Mouse (Mus musculus): ENCODE results near the gene Acss2. TPM values are rescaled to one million over a fixed set of nuclear protein-coding genes. Genes with fewer than 3 reads are reported as not detected.

The Acss2 gene
- total RNA-seq, 1 experiment from 2014 or later = 24.4 TPM

DNA sequence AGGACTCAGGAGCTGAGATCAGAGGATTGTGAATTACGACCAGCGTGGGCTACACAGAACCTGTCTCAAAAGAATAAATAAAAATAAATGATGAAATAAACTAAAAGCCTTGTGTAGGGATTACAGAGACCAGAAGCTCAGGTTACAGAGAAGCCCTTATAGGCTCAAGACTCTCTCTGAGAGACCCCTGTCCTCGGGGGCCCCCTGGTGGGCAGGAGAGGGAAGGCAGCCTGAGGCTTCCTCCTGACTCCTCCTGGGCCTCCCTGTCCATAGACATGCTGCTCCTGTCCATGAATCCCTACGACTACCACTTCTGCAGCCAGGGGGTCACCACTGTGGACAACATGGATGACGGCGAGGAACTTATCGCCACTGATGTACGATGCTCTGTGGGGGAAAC lies 102.1 kb downstream of the Acss2 start:
- peak; percentile 67 for ATAC-seq (ENCODE audit: extremely low read depth, insufficient number of reproducible peaks, low FRiP score, poor library complexity, severe bottlenecking)

- ATAC-seq (ENCODE audit: extremely low read depth, insufficient number of reproducible peaks, low FRiP score, poor library complexity, severe bottlenecking) = no peak
Measured at GRCm38 (mm10) chr2:155622606-155623005, 104.9 kb downstream of the Acss2 start.

DNA sequence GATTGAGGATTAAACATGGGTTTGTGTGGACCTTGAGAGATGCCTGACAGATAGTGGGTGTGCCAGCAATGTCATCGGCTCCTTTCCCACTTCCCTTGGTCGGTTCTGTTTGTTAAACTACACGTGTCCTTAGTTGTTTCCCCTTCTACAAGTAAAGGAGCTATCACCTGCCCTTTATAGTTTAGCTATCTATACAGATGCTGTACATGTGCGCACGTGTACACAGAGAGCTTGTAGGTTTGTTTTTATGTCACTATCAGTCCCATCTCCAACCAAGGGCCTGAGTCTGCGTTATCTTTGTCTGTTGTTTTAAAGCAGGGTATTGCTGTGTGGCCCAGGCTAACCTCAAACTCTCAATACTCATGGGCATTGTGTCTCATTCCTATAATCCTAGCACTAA lies 106.2 kb downstream of the Acss2 start:
- no peak for ATAC-seq (ENCODE audit: extremely low read depth, insufficient number of reproducible peaks, low FRiP score, poor library complexity, severe bottlenecking)

DNA sequence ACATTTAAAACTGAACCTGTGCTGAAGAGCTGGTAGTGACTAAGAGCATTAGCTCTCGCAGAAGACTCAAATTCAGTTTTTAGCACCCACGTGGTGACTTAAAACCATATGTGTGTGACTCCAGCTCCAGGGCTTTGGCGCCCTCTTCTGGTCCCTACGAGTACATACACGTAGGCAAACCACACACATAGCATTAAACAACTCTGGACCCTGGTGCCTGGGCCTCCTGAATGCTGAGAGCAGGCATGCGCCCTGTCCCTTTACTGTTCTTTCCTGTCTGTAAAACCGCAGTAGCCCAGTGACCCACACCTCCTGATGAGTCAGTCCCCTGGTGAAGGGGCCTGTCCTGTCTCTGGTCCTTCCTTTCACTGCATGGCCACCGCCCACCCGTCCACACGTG lies 107.0 kb downstream of the Acss2 start:
- peak; percentile 35; the same call in 1 of the 2 replicates for ATAC-seq (ENCODE audit: extremely low read depth, insufficient number of reproducible peaks, low FRiP score, poor library complexity, severe bottlenecking)

DNA sequence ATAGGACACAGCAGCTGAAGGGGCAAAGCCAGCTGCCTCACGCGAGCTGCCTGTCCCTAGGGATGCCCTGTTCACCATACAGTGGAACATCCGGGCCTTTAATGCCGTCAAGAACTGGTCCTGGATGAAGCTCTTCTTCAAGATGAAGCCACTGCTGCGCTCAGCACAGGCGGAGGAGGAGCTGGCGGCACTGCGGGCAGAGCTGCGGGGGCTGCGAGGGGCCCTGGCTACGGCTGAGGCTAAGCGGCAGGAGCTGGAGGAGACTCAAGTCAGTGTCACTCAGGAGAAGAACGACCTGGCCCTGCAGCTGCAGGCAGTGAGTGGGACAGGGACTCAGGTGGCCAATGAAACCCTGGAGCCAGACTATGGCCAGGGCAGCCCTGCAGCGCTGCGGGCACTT lies 108.5 kb downstream of the Acss2 start:
- ATAC-seq (ENCODE audit: extremely low read depth, insufficient number of reproducible peaks, low FRiP score, poor library complexity, severe bottlenecking) = no peak

- ATAC-seq (ENCODE audit: extremely low read depth, insufficient number of reproducible peaks, low FRiP score, poor library complexity, severe bottlenecking) = peak; percentile 54; the same call in 1 of the 2 replicates
Measured at GRCm38 (mm10) chr2:155627030-155627738, 109.4 kb downstream of the Acss2 start.

DNA sequence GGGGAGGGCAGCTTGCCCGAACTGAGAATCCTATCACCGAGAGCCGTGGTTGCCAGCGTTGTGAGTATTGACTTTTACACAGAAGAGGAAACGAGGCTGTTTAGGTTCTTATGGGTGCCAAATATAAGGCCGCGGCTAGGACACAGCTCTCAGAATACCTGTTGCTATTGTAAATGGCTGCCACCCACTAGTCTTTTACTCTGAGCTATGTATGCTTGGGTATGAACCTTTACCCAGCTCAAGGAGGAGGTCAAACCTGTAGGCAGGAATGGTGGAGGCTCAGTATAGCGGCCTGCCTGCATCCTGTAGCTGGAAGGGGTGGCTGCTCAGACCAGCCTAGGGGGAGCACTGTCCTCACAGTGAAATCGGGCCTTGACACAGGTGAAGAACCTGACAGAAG lies 110.4 kb downstream of the Acss2 start:
- ATAC-seq (ENCODE audit: extremely low read depth, insufficient number of reproducible peaks, low FRiP score, poor library complexity, severe bottlenecking) = no peak

- no peak for ATAC-seq (ENCODE audit: extremely low read depth, insufficient number of reproducible peaks, low FRiP score, poor library complexity, severe bottlenecking)
Measured at GRCm38 (mm10) chr2:155628519-155628918, 110.8 kb downstream of the Acss2 start.

DNA sequence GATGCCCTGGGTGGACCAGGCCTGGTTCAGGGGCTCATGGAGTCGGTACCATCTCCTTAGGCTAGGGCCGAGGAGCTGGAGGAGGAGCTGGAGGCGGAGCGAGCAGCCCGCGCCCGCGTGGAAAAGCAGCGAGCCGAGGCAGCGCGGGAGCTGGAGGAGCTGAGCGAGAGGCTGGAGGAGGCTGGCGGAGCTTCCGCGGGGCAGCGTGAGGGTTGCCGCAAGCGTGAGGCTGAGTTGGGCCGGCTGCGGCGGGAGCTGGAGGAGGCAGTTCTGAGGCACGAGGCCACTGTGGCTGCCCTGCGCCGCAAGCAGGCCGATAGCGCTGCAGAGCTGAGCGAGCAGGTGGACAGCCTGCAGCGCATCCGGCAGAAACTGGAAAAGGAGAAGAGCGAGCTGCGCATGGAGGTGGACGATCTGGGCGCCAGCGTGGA lies 111.5 kb downstream of the Acss2 start:
- no peak for ATAC-seq (ENCODE audit: extremely low read depth, insufficient number of reproducible peaks, low FRiP score, poor library complexity, severe bottlenecking)

DNA sequence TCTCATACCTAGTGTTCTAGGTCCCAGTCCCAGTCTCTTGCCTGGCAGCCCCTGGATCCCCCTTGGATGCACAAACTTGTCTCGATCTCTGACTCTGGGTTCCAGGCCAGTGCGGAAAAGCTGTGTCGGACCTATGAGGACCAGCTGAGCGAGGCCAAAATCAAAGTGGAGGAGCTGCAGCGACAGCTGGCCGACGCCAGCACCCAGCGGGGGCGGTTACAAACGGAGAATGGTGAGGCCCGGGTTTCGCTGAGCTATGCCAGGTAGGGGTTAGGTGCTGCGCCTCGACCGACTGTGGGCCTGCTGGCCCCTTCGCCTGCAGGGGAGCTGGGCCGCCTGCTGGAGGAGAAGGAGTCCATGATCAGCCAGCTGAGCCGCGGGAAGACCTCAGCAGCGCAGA lies 112.4 kb downstream of the Acss2 start:
- ATAC-seq (ENCODE audit: extremely low read depth, insufficient number of reproducible peaks, low FRiP score, poor library complexity, severe bottlenecking) = no peak

GRCm38 (mm10) chr2:155630590-155631416 lies 113.1 kb downstream of the Acss2 start:
- ATAC-seq (ENCODE audit: extremely low read depth, insufficient number of reproducible peaks, low FRiP score, poor library complexity, severe bottlenecking) = no peak

GRCm38 (mm10) chr2:155632138-155632936 lies 114.6 kb downstream of the Acss2 start:
- ATAC-seq (ENCODE audit: extremely low read depth, insufficient number of reproducible peaks, low FRiP score, poor library complexity, severe bottlenecking) = no peak

DNA sequence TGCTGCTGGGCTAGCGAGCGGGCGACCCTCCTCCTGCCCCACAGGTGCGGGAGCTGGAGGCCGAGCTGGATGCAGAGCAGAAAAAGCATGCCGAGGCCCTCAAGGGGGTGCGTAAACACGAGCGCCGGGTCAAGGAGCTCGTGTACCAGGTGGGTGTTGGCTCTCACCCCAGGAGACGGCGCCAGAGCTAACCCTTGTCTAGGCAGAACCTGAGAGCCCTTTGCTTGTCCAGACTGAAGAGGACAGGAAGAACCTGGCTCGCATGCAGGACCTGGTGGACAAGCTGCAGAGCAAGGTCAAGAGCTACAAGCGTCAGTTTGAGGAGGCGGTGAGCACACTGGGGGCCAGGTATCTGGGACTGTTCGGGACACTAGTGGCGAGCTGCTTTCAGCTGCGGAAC lies 115.4 kb downstream of the Acss2 start:
- ATAC-seq (ENCODE audit: extremely low read depth, insufficient number of reproducible peaks, low FRiP score, poor library complexity, severe bottlenecking) = no peak

- ATAC-seq (ENCODE audit: extremely low read depth, insufficient number of reproducible peaks, low FRiP score, poor library complexity, severe bottlenecking) = no peak
Measured at GRCm38 (mm10) chr2:155633731-155634130, 116.0 kb downstream of the Acss2 start.

DNA sequence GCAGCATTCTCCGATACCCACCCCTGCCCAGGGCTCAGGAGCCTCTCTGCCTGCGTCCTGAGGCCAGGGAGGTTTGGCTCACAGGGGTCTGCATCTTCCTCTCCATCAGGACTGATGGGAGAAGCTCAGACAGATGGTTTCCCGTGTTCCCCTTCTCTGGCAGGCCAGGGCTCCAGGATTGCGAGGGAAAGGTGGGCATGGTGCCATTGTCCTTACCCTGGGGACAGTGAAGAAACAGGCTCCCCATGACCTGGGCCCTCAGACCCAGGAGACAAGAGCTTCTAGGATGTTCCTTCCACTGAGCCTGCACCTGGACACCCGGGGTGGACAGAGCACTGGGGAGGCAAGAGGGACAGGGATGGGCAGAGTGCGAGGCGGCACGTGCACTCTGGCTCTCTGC lies 116.8 kb downstream of the Acss2 start:
- ATAC-seq (ENCODE audit: extremely low read depth, insufficient number of reproducible peaks, low FRiP score, poor library complexity, severe bottlenecking) = no peak

Other genes with a start within 250 kb of the Acss2 start
- 5.2 and 8.1 TPM in 2 replicates for gene Map1lc3a, start 241.7 kb upstream of the Acss2 start, total RNA-seq (2017)
- gene Pigu, start 160.5 kb upstream of the Acss2 start, total RNA-seq (2017) = 19.2 and 20.4 TPM in 2 replicates
- gene Trp53inp2, start 136.9 kb upstream of the Acss2 start, total RNA-seq (2017) = 33.0 and 36.5 TPM in 2 replicates
- gene Ncoa6, start 44.1 kb upstream of the Acss2 start, total RNA-seq (2017) = 28.5 and 33.2 TPM in 2 replicates
- not detected in 2 replicates for gene Ggt7, start 289 bp downstream of the Acss2 start, total RNA-seq (2017)
- gene Gss, start 74.9 kb downstream of the Acss2 start, total RNA-seq (2017) = 10.9 and 13.5 TPM in 2 replicates
- gene Myh7b, start 93.3 kb downstream of the Acss2 start, total RNA-seq (2017) = not detected in 2 replicates
- gene Trpc4ap, start 174.4 kb downstream of the Acss2 start, total RNA-seq (2017) = 163 and 181 TPM in 2 replicates
- 32.8 and 38.7 TPM in 2 replicates for gene Edem2, start 211.5 kb downstream of the Acss2 start, total RNA-seq (2017)
- gene Gm17581, start 217.9 kb downstream of the Acss2 start, total RNA-seq (2017) = not detected in 2 replicates
- gene Procr, start 233.2 kb downstream of the Acss2 start, total RNA-seq (2017) = not detected in 2 replicates

Measured in neutrophil, adult 5-6 weeks (primary cell).